Mouse (Mus musculus) embryonic facial prominence, embryonic 11.5 days (tissue): ENCODE data around the gene Krt24. TPM values are rescaled to one million over a fixed set of nuclear protein-coding genes. Genes with fewer than 3 reads are reported as not detected.
A peak's percentile ranks its signal among the peaks of the same experiment; 100 is the strongest.
"Not testable (repeated sequence)": the region's sequence is repeated elsewhere in the genome, so short reads cannot be mapped to it uniquely, and the experiment has no call there.

Experiments
- ATAC-seq: fragments of 200-750 bp; cut with Nextera tagmentation; replicated peaks from 2 replicates; pipeline ENCODE4 v1.8.0; 2017; ENCODE audit warnings: low read depth; ENCODE audit not compliant: insufficient number of reproducible peaks, low FRiP score, low TSS enrichment
- DNase-seq: peaks from one replicate; pipeline ENCODE4 v3.0.0-alpha.2; 2015; ENCODE audit warnings: low spot score
- H3K27ac ChIP-seq: fragments of 300-500 bp; sonication (generic); replicated peaks from 2 replicates; pipeline ENCODE4 v1.5.1; 2014; ENCODE audit warnings: mild to moderate bottlenecking, low read depth, low read length, control low read depth
- H3K27me3 ChIP-seq: fragments of 300-500 bp; sonication (generic); 2 replicates; pipeline ENCODE4 v1.6.1; 2014; ENCODE audit warnings: mild to moderate bottlenecking, low read length, moderate library complexity, mixed read lengths; ENCODE audit not compliant: control insufficient read depth, insufficient read depth
- H3K36me3 ChIP-seq: fragments of 300-500 bp; sonication (generic); replicated peaks from 2 replicates; pipeline ENCODE4 v1.6.1; 2014; ENCODE audit warnings: low read depth, mild to moderate bottlenecking, low read length, moderate library complexity, mixed read lengths; ENCODE audit not compliant: control insufficient read depth, insufficient read depth
- H3K4me1 ChIP-seq: fragments of 300-500 bp; sonication (generic); 2 replicates; pipeline ENCODE4 v1.6.1; 2014; ENCODE audit warnings: low read length, mixed read lengths; ENCODE audit not compliant: control insufficient read depth, insufficient read depth
- H3K4me2 ChIP-seq: fragments of 300-500 bp; sonication (generic); 2 replicates; pipeline ENCODE4 v1.6.1; 2014; ENCODE audit warnings: low read depth, mild to moderate bottlenecking, control low read depth, low read length, moderate library complexity
- H3K4me3 ChIP-seq: fragments of 300-500 bp; sonication (generic); 2 replicates; pipeline ENCODE4 v1.5.1; 2014; ENCODE audit warnings: low read depth, low read length, control low read depth
- H3K9ac ChIP-seq: fragments of 300-500 bp; sonication (generic); replicated peaks from 2 replicates; pipeline ENCODE4 v1.6.1; 2014; ENCODE audit warnings: mild to moderate bottlenecking, control low read depth, low read length
- H3K9me3 ChIP-seq: fragments of 300-500 bp; sonication (generic); replicated peaks from 2 replicates; pipeline ENCODE4 v1.6.1; 2016; ENCODE audit warnings: mild to moderate bottlenecking, low read length, inconsistent platforms, mixed read lengths; ENCODE audit not compliant: control insufficient read depth
- WGBS: fragments of 180-500 bp; shearing (Covaris S2); extraction: QIAGEN DNeasy Blood & Tissue Kit; methylation state at CpG from one replicate; pipeline ENCODE4 v1.1.7; 2014; 5-methylcytosine and 5-hydroxymethylcytosine counted together
- polyA plus RNA-seq: library from polyadenylated mRNA; unstranded; fragments of >200 nt; fragmentation: Nextera tagmentation; extraction: Ambion mirVana; gene quantifications from 2 replicates; pipeline ENCODE4 v1.2.1, GENCODE M21; 2014

Krt24 gene
- polyA plus RNA-seq, 1 experiment from 2014 or later = 0.11 TPM

- no peaks in the 10 kb centered on the region for H3K36me3 ChIP-seq
- no peak overlapping the region for H3K27ac ChIP-seq
- 68% methylated on average over 2 of the region's 2 CpGs for WGBS
- H3K4me2 ChIP-seq = no peak overlapping the region
- H3K27me3 ChIP-seq = no peaks in the 10 kb centered on the region
- DNase-seq (no peak), ATAC-seq (no peak)
- no peak overlapping the region for H3K9ac ChIP-seq
- H3K4me1 ChIP-seq = no peaks in the 10 kb centered on the region
- no peaks in the 10 kb centered on the region for H3K9me3 ChIP-seq
- H3K4me3 ChIP-seq = no peak overlapping the region
Observed at GRCm38 (mm10) chr11:99253893-99254292, 31.2 kb downstream of the Krt24 start.

GRCm38 (mm10) chr11:99252671-99253070 lies 32.4 kb downstream of the Krt24 start:
- 78% methylated on average over 8 of the region's 8 CpGs for WGBS
- H3K4me2 ChIP-seq = no peak overlapping the region
- DNase-seq (no peak), ATAC-seq (no peak)
- no peak overlapping the region for H3K9ac ChIP-seq
- no peak overlapping the region for H3K27ac ChIP-seq
- H3K9me3 ChIP-seq = no peaks in the 10 kb centered on the region
- no peak overlapping the region for H3K4me3 ChIP-seq
- H3K36me3 ChIP-seq = no peaks in the 10 kb centered on the region
- H3K27me3 ChIP-seq = no peaks in the 10 kb centered on the region
- no peaks in the 10 kb centered on the region for H3K4me1 ChIP-seq

GRCm38 (mm10) chr11:99250666-99251065 lies 34.4 kb downstream of the Krt24 start:
- Histone ChIP-seq H3K27ac (no peak overlapping the region), H3K4me1 (no peaks in the 10 kb centered on the region), H3K9ac (no peak overlapping the region), H3K9me3 (no peaks in the 10 kb centered on the region), H3K27me3 (no peaks in the 10 kb centered on the region), H3K4me2 (no peak overlapping the region), H3K4me3 (no peak overlapping the region), H3K36me3 (no peaks in the 10 kb centered on the region)
- DNase-seq (no peak), ATAC-seq (no peak)
- WGBS = 53% methylated on average over 3 of the region's 3 CpGs

- DNase-seq (no peak), ATAC-seq (no peak)
- Histone ChIP-seq H3K9ac (no peak overlapping the region), H3K4me3 (no peak overlapping the region), H3K4me2 (no peak overlapping the region), H3K27ac (no peak overlapping the region), H3K4me1 (no peaks in the 10 kb centered on the region), H3K36me3 (no peaks in the 10 kb centered on the region), H3K27me3 (no peaks in the 10 kb centered on the region), H3K9me3 (no peaks in the 10 kb centered on the region)
- 58% methylated on average over 5 of the region's 5 CpGs for WGBS
Observed at GRCm38 (mm10) chr11:99250241-99250640, 34.8 kb downstream of the Krt24 start.

- WGBS = 63% methylated on average over 4 of the region's 4 CpGs
- Histone ChIP-seq H3K4me3 (no peak overlapping the region), H3K9me3 (no peaks in the 10 kb centered on the region), H3K9ac (no peak overlapping the region), H3K36me3 (no peaks in the 10 kb centered on the region), H3K4me2 (no peak overlapping the region), H3K27me3 (no peaks in the 10 kb centered on the region), H3K27ac (no peak overlapping the region), H3K4me1 (no peaks in the 10 kb centered on the region)
- DNase-seq (peak; percentile 23), ATAC-seq (no peak)
Observed at GRCm38 (mm10) chr11:99249115-99249514, 35.9 kb downstream of the Krt24 start.

- Histone ChIP-seq H3K36me3 (no peaks in the 10 kb centered on the region), H3K9ac (no peak overlapping the region), H3K4me1 (no peaks in the 10 kb centered on the region; the same call in 1 of the 2 replicates), H3K9me3 (no peaks in the 10 kb centered on the region), H3K27ac (no peak overlapping the region), H3K4me3 (no peak overlapping the region), H3K4me2 (no peak overlapping the region), H3K27me3 (no peaks in the 10 kb centered on the region)
- ATAC-seq (no peak), DNase-seq (no peak)
- WGBS = 93% methylated on average over 4 of the region's 4 CpGs
Observed at GRCm38 (mm10) chr11:99247916-99248315, 37.1 kb downstream of the Krt24 start.

- H3K4me2 ChIP-seq, H3K4me1 ChIP-seq, H3K9me3 ChIP-seq, H3K9ac ChIP-seq, H3K27me3 ChIP-seq, H3K4me3 ChIP-seq, H3K36me3 ChIP-seq, ATAC-seq, H3K27ac ChIP-seq, DNase-seq: not testable (repeated sequence)
- 47% methylated on average over 3 of the region's 3 CpGs for WGBS
Observed at GRCm38 (mm10) chr11:99244519-99244918, 40.5 kb downstream of the Krt24 start.

- DNase-seq = peak; percentile 24
- Histone ChIP-seq H3K4me1 (no peaks in the 10 kb centered on the region; the same call in 1 of the 2 replicates), H3K27me3 (no peaks in the 10 kb centered on the region), H3K9me3 (no peaks in the 10 kb centered on the region), H3K9ac (peak within 1 kb of the TSS; percentile 26), H3K4me2 (peak within 1 kb of the TSS; percentile 32), H3K36me3 (no peaks in the 10 kb centered on the region), H3K27ac (no peak within 1 kb of the TSS), H3K4me3 (peak within 1 kb of the TSS; percentile 10; the same call in 1 of the 2 replicates)
- WGBS = 7% methylated on average over 17 of the region's 17 CpGs
- no peak; the same call in 1 of the 2 replicates for ATAC-seq
Observed at GRCm38 (mm10) chr11:99243820-99244374, 41.2 kb downstream of the Krt24 start, which contains the start of gene Krt222. Gene Krt222, minus strand, starts transcription at chr11:99244085.
